Mouse (Mus musculus) midbrain, postnatal 0 days (tissue): ENCODE results near the gene Epha3. TPM values are rescaled to one million over a fixed set of nuclear protein-coding genes. Genes with fewer than 3 reads are reported as not detected.

ENCODE experiments used
- ATAC-seq: fragments of 200-750 bp; cut with Nextera tagmentation; 2 replicates; pipeline ENCODE4 v1.8.0; 2017; ENCODE audit warnings: moderate number of reproducible peaks, mild to moderate bottlenecking, moderate TSS enrichment, moderate library complexity; ENCODE audit not compliant: low FRiP score
- DNase-seq: peaks from one replicate; pipeline ENCODE4 v3.0.0-alpha.2; 2015; ENCODE audit warnings: low spot score
- H3K27ac ChIP-seq: fragments of 300-500 bp; sonication (generic); 2 replicates; pipeline ENCODE4 v1.5.1; 2014; ENCODE audit warnings: low read depth, mild to moderate bottlenecking, low read length, mixed read lengths
- H3K27me3 ChIP-seq: fragments of 300-500 bp; sonication (generic); 2 replicates; pipeline ENCODE4 v1.6.1; 2014; ENCODE audit warnings: low read length, control low read depth, mixed read lengths; ENCODE audit not compliant: insufficient read depth
- H3K36me3 ChIP-seq: fragments of 300-500 bp; sonication (generic); 2 replicates; pipeline ENCODE4 v1.6.1; 2014; ENCODE audit warnings: low read length, control low read depth, mixed read lengths; ENCODE audit not compliant: insufficient read depth
- H3K4me1 ChIP-seq: fragments of 300-500 bp; sonication (generic); 2 replicates; pipeline ENCODE4 v1.6.1; 2014; ENCODE audit warnings: mild to moderate bottlenecking, control low read depth, antibody characterized with exemption, low read length, mixed read lengths; ENCODE audit not compliant: insufficient read depth
- H3K4me2 ChIP-seq: fragments of 300-500 bp; sonication (generic); 2 replicates; pipeline ENCODE4 v1.6.1; 2014; ENCODE audit warnings: low read depth, mild to moderate bottlenecking, low read length, mixed read lengths; ENCODE audit not compliant: poor library complexity, severe bottlenecking
- H3K4me3 ChIP-seq: fragments of 300-500 bp; sonication (generic); 2 replicates; pipeline ENCODE4 v1.5.1; 2014; ENCODE audit warnings: low read depth, mild to moderate bottlenecking, low read length, moderate library complexity
- H3K9ac ChIP-seq: fragments of 300-500 bp; sonication (generic); replicated peaks from 2 replicates; pipeline ENCODE4 v1.6.1; 2014; ENCODE audit warnings: mild to moderate bottlenecking, low read length, moderate library complexity, mixed read lengths; ENCODE audit not compliant: poor library complexity, severe bottlenecking
- H3K9me3 ChIP-seq: fragments of 300-500 bp; sonication (generic); 2 replicates; pipeline ENCODE4 v1.6.1; 2016; ENCODE audit warnings: low read length, control low read depth
- CTCF ChIP-seq: IDR thresholded peaks from 2 replicates; pipeline ENCODE4 v1.5.1; 2016; ENCODE audit warnings: antibody characterized with exemption, mild to moderate bottlenecking
- WGBS: fragments of 180-500 bp; shearing (Covaris S2); extraction: QIAGEN DNeasy Blood & Tissue Kit; methylation state at CpG from one replicate; pipeline ENCODE4 v1.1.7; 2014; 5-methylcytosine and 5-hydroxymethylcytosine counted together
- polyA plus RNA-seq: library from polyadenylated mRNA; unstranded; fragments of >200 nt; fragmentation: Nextera tagmentation; extraction: Ambion mirVana; gene quantifications from 2 replicates; pipeline ENCODE4 v1.2.1, GENCODE M21; 2015
- total RNA-seq: library from RNA; depleted of rRNA; stranded (reverse); fragments of >200 nt; gene quantifications from 2 replicates; pipeline ENCODE4 v1.2.3, GENCODE M21; 2014

The Epha3 gene
- total and polyA plus RNA-seq, 2 experiments from 2014 or later, result 8.6 to 11.5 TPM

GRCm38 (mm10) chr16:63801436-63801835, 62.5 kb downstream of the Epha3 start:
- Histone ChIP-seq H3K9me3 (no peaks in the 10 kb centered on the region), H3K9ac (no peak overlapping the region), H3K27ac (no peak overlapping the region), H3K4me1 (peaks cover 2% of the 10 kb centered on the region; the same call in 1 of the 2 replicates), H3K27me3 (no peaks in the 10 kb centered on the region), H3K4me2 (no peak overlapping the region), H3K4me3 (no peak overlapping the region), H3K36me3 (no peaks in the 10 kb centered on the region)
- no peak for TF ChIP-seq CTCF
- no peak for DNase-seq
- ATAC-seq, result no peak
- 88% methylated on average over 3 of the region's 3 CpGs for WGBS

- Histone ChIP-seq H3K36me3 (no peaks in the 10 kb centered on the region), H3K4me2 (no peak overlapping the region), H3K9ac (no peak overlapping the region), H3K27me3 (no peaks in the 10 kb centered on the region), H3K4me1 (no peaks in the 10 kb centered on the region), H3K4me3 (no peak overlapping the region), H3K27ac (no peak overlapping the region), H3K9me3 (no peaks in the 10 kb centered on the region)
- ATAC-seq (no peak), DNase-seq (no peak)
- WGBS, result 76% methylated on average over 2 of the region's 2 CpGs
- TF ChIP-seq CTCF, result no peak
Measured at GRCm38 (mm10) chr16:63798341-63798740, 65.6 kb downstream of the Epha3 start.

GRCm38 (mm10) chr16:63794292-63794691, 69.7 kb downstream of the Epha3 start:
- DNase-seq (no peak), ATAC-seq (no peak)
- Histone ChIP-seq H3K27me3 (no peaks in the 10 kb centered on the region), H3K4me1 (no peaks in the 10 kb centered on the region), H3K9ac (no peak overlapping the region), H3K9me3 (no peaks in the 10 kb centered on the region), H3K4me3 (no peak overlapping the region), H3K36me3 (no peaks in the 10 kb centered on the region), H3K27ac (no peak overlapping the region), H3K4me2 (no peak overlapping the region)
- WGBS, result 73% methylated on average over 5 of the region's 5 CpGs
- no peak for TF ChIP-seq CTCF

GRCm38 (mm10) chr16:63793805-63794204, 70.2 kb downstream of the Epha3 start:
- DNase-seq (no peak), ATAC-seq (no peak)
- 75% methylated on average over 1 of the region's 1 CpGs for WGBS
- Histone ChIP-seq H3K9ac (no peak overlapping the region), H3K4me2 (no peak overlapping the region), H3K4me1 (no peaks in the 10 kb centered on the region), H3K27ac (no peak overlapping the region), H3K36me3 (no peaks in the 10 kb centered on the region), H3K4me3 (no peak overlapping the region), H3K27me3 (no peaks in the 10 kb centered on the region), H3K9me3 (no peaks in the 10 kb centered on the region)
- no peak for TF ChIP-seq CTCF

GRCm38 (mm10) chr16:63792084-63792483, 71.9 kb downstream of the Epha3 start:
- TF ChIP-seq CTCF, result no peak
- no peak for ATAC-seq
- peak; percentile 54 for DNase-seq
- H3K4me1 ChIP-seq, result no peaks in the 10 kb centered on the region
- H3K9me3 ChIP-seq, result no peaks in the 10 kb centered on the region
- no peak overlapping the region for H3K4me2 ChIP-seq
- no peak overlapping the region for H3K9ac ChIP-seq
- H3K36me3 ChIP-seq, result no peaks in the 10 kb centered on the region
- H3K4me3 ChIP-seq, result no peak overlapping the region
- 68% methylated on average over 2 of the region's 2 CpGs for WGBS
- no peaks in the 10 kb centered on the region for H3K27me3 ChIP-seq
- H3K27ac ChIP-seq, result no peak overlapping the region

- TF ChIP-seq CTCF, result no peak
- DNase-seq (no peak), ATAC-seq (no peak)
- Histone ChIP-seq H3K4me1 (no peaks in the 10 kb centered on the region), H3K9me3 (no peaks in the 10 kb centered on the region), H3K9ac (no peak overlapping the region), H3K4me2 (no peak overlapping the region), H3K36me3 (no peaks in the 10 kb centered on the region), H3K27me3 (no peaks in the 10 kb centered on the region), H3K4me3 (no peak overlapping the region), H3K27ac (no peak overlapping the region)
- 72% methylated on average over 7 of the region's 7 CpGs for WGBS
Measured at GRCm38 (mm10) chr16:63783544-63783943, 80.4 kb downstream of the Epha3 start.
